Mouse (Mus musculus): Measurements from ENCODE around the gene Gm10718. TPM values are rescaled to one million over a fixed set of nuclear protein-coding genes. Genes with fewer than 3 reads are reported as not detected.
A peak's percentile ranks its signal among the peaks of the same experiment; 100 is the strongest.
"Not testable (repeated sequence)": the region's sequence is repeated elsewhere in the genome, so short reads cannot be mapped to it uniquely, and the experiment has no call there.

Gm10718 gene
- total RNA-seq, 2 experiments from 2014 or later, result not detected

GRCm38 (mm10) chr9:3024912-3025467 is 1.6 kb downstream of the Gm10718 start, which contains the start of gene Gm10717:
Gene Gm10717 (plus strand): TSS chr9:3025417.
- DNase-seq (ENCODE audit: low spot score), result peak; percentile 49

GRCm38 (mm10) chr9:3025653-3026052 is 2.3 kb downstream of the Gm10718 start:
- peak; percentile 74 for DNase-seq (ENCODE audit: low spot score)

GRCm38 (mm10) chr9:3026136-3026535 is 2.8 kb downstream of the Gm10718 start:
- not testable (repeated sequence) for DNase-seq (ENCODE audit: low spot score)

- not testable (repeated sequence) for DNase-seq (ENCODE audit: low spot score)
Observed at GRCm38 (mm10) chr9:3026741-3027140, 3.4 kb downstream of the Gm10718 start.

GRCm38 (mm10) chr9:3027200-3027599 is 3.9 kb downstream of the Gm10718 start:
- DNase-seq (ENCODE audit: low spot score), result not testable (repeated sequence)

GRCm38 (mm10) chr9:3029276-3030000 is 6.1 kb downstream of the Gm10718 start:
- DNase-seq (ENCODE audit: low spot score), result peak; percentile 23

GRCm38 (mm10) chr9:3030677-3031318 is 7.5 kb downstream of the Gm10718 start:
- DNase-seq (ENCODE audit: low spot score), result not testable (repeated sequence)

- not testable (repeated sequence) for DNase-seq (ENCODE audit: low spot score)
Observed at GRCm38 (mm10) chr9:3034299-3034698, 11.0 kb downstream of the Gm10718 start, which contains the start of gene Gm17535. Gene Gm17535 (plus strand): TSS chr9:3034599.

- not testable (repeated sequence) for DNase-seq (ENCODE audit: low spot score)
Observed at GRCm38 (mm10) chr9:3036577-3036976, 13.2 kb downstream of the Gm10718 start, which contains the start of gene Gm10715. Gene Gm10715 (plus strand): TSS chr9:3036877.

- DNase-seq (ENCODE audit: low spot score), result not testable (repeated sequence)
Observed at GRCm38 (mm10) chr9:3038161-3038560, 14.8 kb downstream of the Gm10718 start.

Small RNA genes within 50 kb of the gene (microRNA-seq; reads per million reads assigned to microRNA genes)
- not detected for gene Mir101c

Other genes with a start within 250 kb of the Gm10718 start
- not detected for gene Gm10722, start 22.6 kb upstream of the Gm10718 start, total RNA-seq (2021)
- gene Gm11168, start 20.2 kb upstream of the Gm10718 start, total RNA-seq (2021), result not detected
- gene Gm10721, start 10.4 kb upstream of the Gm10718 start, total RNA-seq (2021), result under 1 TPM in 1 of 2 experiments, not detected in 1; 0.48 TPM
- not detected for gene Gm10720, start 7.9 kb upstream of the Gm10718 start, total RNA-seq (2021)
- gene Gm10719, start 6.1 kb upstream of the Gm10718 start, total RNA-seq (2021), result under 1 TPM in 1 of 2 experiments, not detected in 1; 0.39 TPM
- gene Gm10717, start 1.9 kb downstream of the Gm10718 start, total RNA-seq (2021), result not detected
- not detected for gene Gm17535, start 11.1 kb downstream of the Gm10718 start, total RNA-seq (2021)
- not detected for gene Gm10715, start 13.3 kb downstream of the Gm10718 start, total RNA-seq (2021)